Mouse (Mus musculus): Measurements from ENCODE around the gene Olfr1131. TPM values are rescaled to one million over a fixed set of nuclear protein-coding genes. Genes with fewer than 3 reads are reported as not detected.
"Not testable (repeated sequence)": the region's sequence is repeated elsewhere in the genome, so short reads cannot be mapped to it uniquely, and the experiment has no call there.

The Olfr1131 gene
- not detected in 2 replicates for polyA plus RNA-seq (2016; fragmentation: Nextera tagmentation; extraction: Ambion mirVana)

GRCm38 (mm10) chr2:87626804-87627203 is at the start of gene Olfr1131:
Olfr1131 (plus strand) TSS chr2:87627104.
- Histone ChIP-seq H3K9me3 (no peaks in the 10 kb centered on the region), H3K4me1 (no peaks in the 10 kb centered on the region), H3K27me3 (ENCODE audit: insufficient read depth, poor library complexity, severe bottlenecking) (no peaks in the 10 kb centered on the region), H3K36me3 (no peaks in the 10 kb centered on the region), H3K27ac (no peak within 1 kb of the TSS), H3K4me3 (no peak within 1 kb of the TSS)
- no peak for DNase-seq (ENCODE audit: low spot score)
- WGBS = 64% methylated on average over 3 of the region's 3 CpGs

DNA sequence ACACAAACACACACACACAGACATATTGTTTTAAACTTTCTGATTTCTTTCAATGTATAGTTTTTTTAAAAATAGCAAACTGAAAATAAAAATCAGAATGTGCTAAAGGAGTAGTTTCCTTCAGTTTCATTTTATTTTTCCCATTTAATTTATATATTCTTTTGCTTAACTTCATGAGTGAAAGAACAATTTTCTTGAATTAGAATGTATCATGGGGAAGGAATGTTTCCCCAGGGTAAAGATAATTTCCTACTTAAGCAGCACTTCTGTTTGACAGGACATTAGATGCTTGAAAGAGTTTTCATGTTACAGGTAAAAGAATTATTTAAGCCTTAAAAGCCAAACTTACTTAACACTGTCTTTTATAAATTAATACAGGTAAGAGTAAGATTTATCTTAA is 21.0 kb upstream of the Olfr1131 start, which contains the start of gene Olfr1130:
Olfr1130 (plus strand) TSS at position 301 of the 400 bp plus-strand sequence.
- H3K9me3 ChIP-seq; DNase-seq (ENCODE audit: low spot score); H3K36me3 ChIP-seq; H3K27ac ChIP-seq; H3K27me3 ChIP-seq (ENCODE audit: insufficient read depth, poor library complexity, severe bottlenecking); H3K4me3 ChIP-seq; H3K4me1 ChIP-seq: not testable (repeated sequence)

GRCm38 (mm10) chr2:87637435-87637834 is 10.5 kb downstream of the Olfr1131 start, which contains the start of gene Olfr1132:
Olfr1132 (minus strand) TSS chr2:87637535.
- H3K4me3 ChIP-seq = no peak within 1 kb of the TSS
- no peak within 1 kb of the TSS for H3K27ac ChIP-seq
- H3K9me3 ChIP-seq = no peaks in the 10 kb centered on the region
- H3K4me1 ChIP-seq = no peaks in the 10 kb centered on the region
- no peaks in the 10 kb centered on the region for H3K27me3 ChIP-seq (ENCODE audit: insufficient read depth, poor library complexity, severe bottlenecking)
- no peak for DNase-seq (ENCODE audit: low spot score)
- H3K36me3 ChIP-seq = no peaks in the 10 kb centered on the region

DNA sequence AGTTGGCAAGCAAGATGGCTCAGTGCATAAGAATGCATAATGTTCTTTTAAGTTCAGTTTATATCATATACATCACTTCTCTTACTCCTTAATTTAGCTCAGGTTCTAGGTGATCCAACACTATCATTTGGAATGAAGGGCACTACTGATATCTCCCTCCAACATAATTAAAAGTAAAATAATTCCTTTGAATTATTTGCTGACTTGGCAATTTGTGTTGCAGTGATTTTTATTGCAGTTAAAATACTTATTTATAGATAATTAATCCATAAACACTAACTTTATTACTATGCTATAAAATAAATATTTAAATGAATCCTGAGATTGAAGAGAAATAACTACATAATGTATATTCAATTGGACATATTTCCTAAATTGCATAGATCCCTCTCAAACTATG is 15.5 kb downstream of the Olfr1131 start:
- Histone ChIP-seq H3K27ac (no peak overlapping the region), H3K36me3 (no peaks in the 10 kb centered on the region), H3K4me3 (no peak overlapping the region), H3K9me3 (no peaks in the 10 kb centered on the region), H3K27me3 (ENCODE audit: insufficient read depth, poor library complexity, severe bottlenecking) (no peaks in the 10 kb centered on the region), H3K4me1 (no peaks in the 10 kb centered on the region)
- DNase-seq (ENCODE audit: low spot score) = no peak

DNA sequence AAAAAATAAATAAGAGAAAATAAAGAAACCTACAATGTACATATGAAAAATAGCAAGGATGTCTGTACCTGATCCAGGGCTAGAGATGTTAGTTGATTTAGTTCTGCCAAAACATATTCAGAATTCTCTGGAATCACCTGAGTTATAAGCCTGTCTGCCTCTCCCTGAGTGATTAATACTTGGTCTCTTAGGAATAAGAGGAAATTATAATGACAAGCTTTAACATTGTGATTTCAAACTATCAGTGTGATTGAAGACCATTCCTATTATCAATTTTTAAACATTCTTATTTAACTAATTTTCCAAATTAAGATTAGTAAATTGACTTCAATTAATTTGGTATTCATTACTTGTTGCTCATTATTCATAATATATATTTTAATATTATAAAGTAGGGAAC is 20.4 kb downstream of the Olfr1131 start, which contains the start of gene Olfr1133:
Olfr1133 (minus strand) TSS at position 101 of the 400 bp plus-strand sequence.
- no peak for DNase-seq (ENCODE audit: low spot score)
- Histone ChIP-seq H3K27ac (no peak within 1 kb of the TSS), H3K4me1 (no peaks in the 10 kb centered on the region), H3K36me3 (no peaks in the 10 kb centered on the region), H3K27me3 (ENCODE audit: insufficient read depth, poor library complexity, severe bottlenecking) (no peaks in the 10 kb centered on the region), H3K9me3 (no peaks in the 10 kb centered on the region), H3K4me3 (no peak within 1 kb of the TSS)

GRCm38 (mm10) chr2:87658360-87658759 is 31.5 kb downstream of the Olfr1131 start, which contains the start of gene Olfr1134:
Olfr1134 (minus strand) TSS chr2:87658460.
- WGBS = 71% methylated on average over 2 of the region's 2 CpGs
- no peak for DNase-seq (ENCODE audit: low spot score)
- no peaks in the 10 kb centered on the region for H3K36me3 ChIP-seq
- H3K27me3 ChIP-seq (ENCODE audit: insufficient read depth, poor library complexity, severe bottlenecking) = no peaks in the 10 kb centered on the region
- H3K4me1 ChIP-seq = no peaks in the 10 kb centered on the region
- no peak within 1 kb of the TSS for H3K4me3 ChIP-seq
- no peaks in the 10 kb centered on the region for H3K9me3 ChIP-seq
- no peak within 1 kb of the TSS for H3K27ac ChIP-seq

DNA sequence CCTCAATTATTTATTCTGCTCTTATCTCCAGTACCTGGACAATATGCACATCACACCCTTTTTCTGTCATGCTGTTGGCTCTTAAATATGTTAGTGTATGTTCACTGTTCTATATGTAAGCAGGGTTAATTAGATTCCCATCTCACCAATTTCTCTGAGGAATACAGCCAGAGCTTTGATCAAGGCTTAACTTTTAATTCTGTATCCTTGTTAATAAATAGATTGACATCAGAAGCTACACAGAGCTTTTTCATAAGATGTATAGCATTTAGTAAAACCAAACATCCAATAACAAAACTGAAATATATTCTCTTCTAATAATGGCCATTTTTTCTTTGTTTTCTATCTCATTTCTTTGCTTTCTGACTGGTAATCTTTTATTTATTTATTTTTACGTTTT is 46.7 kb downstream of the Olfr1131 start, which contains the start of gene Olfr1135:
Olfr1135 (minus strand) TSS at position 101 of the 400 bp plus-strand sequence.
- Histone ChIP-seq H3K4me3 (no peak within 1 kb of the TSS), H3K36me3 (no peaks in the 10 kb centered on the region), H3K27ac (no peak within 1 kb of the TSS), H3K4me1 (no peaks in the 10 kb centered on the region), H3K9me3 (no peaks in the 10 kb centered on the region), H3K27me3 (ENCODE audit: insufficient read depth, poor library complexity, severe bottlenecking) (no peaks in the 10 kb centered on the region)
- WGBS = 11% methylated on average over 1 of the region's 1 CpGs
- DNase-seq (ENCODE audit: low spot score) = no peak

Other genes starting within 250 kb of the Olfr1131 start
- gene Olfr1122, start 241.3 kb upstream of the Olfr1131 start, polyA plus RNA-seq (2016; fragmentation: Nextera tagmentation; extraction: Ambion mirVana) = not detected in 2 replicates
- gene Olfr1123, start 210.5 kb upstream of the Olfr1131 start, polyA plus RNA-seq (2016; fragmentation: Nextera tagmentation; extraction: Ambion mirVana) = not detected in 2 replicates
- 0.18 TPM in 1 of 2 replicates, not detected in the other for gene Olfr1124, start 196.8 kb upstream of the Olfr1131 start, polyA plus RNA-seq (2016; fragmentation: Nextera tagmentation; extraction: Ambion mirVana)
- gene Olfr1126, start 173.1 kb upstream of the Olfr1131 start, polyA plus RNA-seq (2016; fragmentation: Nextera tagmentation; extraction: Ambion mirVana) = not detected in 2 replicates
- not detected in 2 replicates for gene Pramel7, start 130.0 kb upstream of the Olfr1131 start, polyA plus RNA-seq (2016; fragmentation: Nextera tagmentation; extraction: Ambion mirVana)
- not detected in 2 replicates for gene Pramel6, start 120.5 kb upstream of the Olfr1131 start, polyA plus RNA-seq (2016; fragmentation: Nextera tagmentation; extraction: Ambion mirVana)
- gene Olfr153, start 95.3 kb upstream of the Olfr1131 start, polyA plus RNA-seq (2016; fragmentation: Nextera tagmentation; extraction: Ambion mirVana) = not detected in 2 replicates
- gene Olfr1128, start 81.6 kb upstream of the Olfr1131 start, polyA plus RNA-seq (2016; fragmentation: Nextera tagmentation; extraction: Ambion mirVana) = not detected in 2 replicates
- not detected in 2 replicates for gene Olfr1129, start 53.2 kb upstream of the Olfr1131 start, polyA plus RNA-seq (2016; fragmentation: Nextera tagmentation; extraction: Ambion mirVana)
- gene Olfr1130, start 20.9 kb upstream of the Olfr1131 start, polyA plus RNA-seq (2016; fragmentation: Nextera tagmentation; extraction: Ambion mirVana) = not detected in 2 replicates
- gene Olfr1132, start 10.4 kb downstream of the Olfr1131 start, polyA plus RNA-seq (2016; fragmentation: Nextera tagmentation; extraction: Ambion mirVana) = not detected in 2 replicates
- not detected in 2 replicates for gene Olfr1133, start 20.3 kb downstream of the Olfr1131 start, polyA plus RNA-seq (2016; fragmentation: Nextera tagmentation; extraction: Ambion mirVana)
- not detected in 2 replicates for gene Olfr1134, start 31.4 kb downstream of the Olfr1131 start, polyA plus RNA-seq (2016; fragmentation: Nextera tagmentation; extraction: Ambion mirVana)
- gene Olfr1135, start 46.6 kb downstream of the Olfr1131 start, polyA plus RNA-seq (2016; fragmentation: Nextera tagmentation; extraction: Ambion mirVana) = not detected in 2 replicates
- not detected in 2 replicates for gene Olfr1136, start 66.8 kb downstream of the Olfr1131 start, polyA plus RNA-seq (2016; fragmentation: Nextera tagmentation; extraction: Ambion mirVana)
- gene Olfr1137, start 86.1 kb downstream of the Olfr1131 start, polyA plus RNA-seq (2016; fragmentation: Nextera tagmentation; extraction: Ambion mirVana) = not detected in 2 replicates
- gene Olfr1138, start 112.9 kb downstream of the Olfr1131 start, polyA plus RNA-seq (2016; fragmentation: Nextera tagmentation; extraction: Ambion mirVana) = not detected in 2 replicates
- gene Olfr1140, start 116.6 kb downstream of the Olfr1131 start, polyA plus RNA-seq (2016; fragmentation: Nextera tagmentation; extraction: Ambion mirVana) = not detected in 2 replicates
- not detected in 2 replicates for gene Olfr1141, start 126.9 kb downstream of the Olfr1131 start, polyA plus RNA-seq (2016; fragmentation: Nextera tagmentation; extraction: Ambion mirVana)
- not detected in 2 replicates for gene Olfr152, start 152.4 kb downstream of the Olfr1131 start, polyA plus RNA-seq (2016; fragmentation: Nextera tagmentation; extraction: Ambion mirVana)
- gene Olfr1143, start 173.5 kb downstream of the Olfr1131 start, polyA plus RNA-seq (2016; fragmentation: Nextera tagmentation; extraction: Ambion mirVana) = not detected in 2 replicates
- not detected in 2 replicates for gene Olfr1145, start 182.7 kb downstream of the Olfr1131 start, polyA plus RNA-seq (2016; fragmentation: Nextera tagmentation; extraction: Ambion mirVana)
- gene Olfr1148, start 203.4 kb downstream of the Olfr1131 start, polyA plus RNA-seq (2016; fragmentation: Nextera tagmentation; extraction: Ambion mirVana) = not detected in 2 replicates
- gene Olfr1150-ps1, start 216.9 kb downstream of the Olfr1131 start, polyA plus RNA-seq (2016; fragmentation: Nextera tagmentation; extraction: Ambion mirVana) = not detected in 2 replicates
- gene Olfr1151, start 228.8 kb downstream of the Olfr1131 start, polyA plus RNA-seq (2016; fragmentation: Nextera tagmentation; extraction: Ambion mirVana) = not detected in 2 replicates
- gene Olfr1152, start 239.4 kb downstream of the Olfr1131 start, polyA plus RNA-seq (2016; fragmentation: Nextera tagmentation; extraction: Ambion mirVana) = not detected in 2 replicates